Mouse (Mus musculus) bone marrow, adult 2 months (tissue): ENCODE results near the gene Gp5. TPM values are rescaled to one million over a fixed set of nuclear protein-coding genes. Genes with fewer than 3 reads are reported as not detected.
A peak's percentile ranks its signal among the peaks of the same experiment; 100 is the strongest.

ENCODE experiments used
- H3K27ac ChIP-seq: fragments of 200-500 bp; 2 replicates; pipeline ENCODE4 v1.5.1; 2012; ENCODE audit warnings: low read depth, mild to moderate bottlenecking, control low read depth, inconsistent platforms, low read length; ENCODE audit not compliant: control insufficient read depth, poor library complexity, insufficient read depth
- H3K4me1 ChIP-seq: fragments of 200-500 bp; 2 replicates; pipeline ENCODE4 v1.6.1; 2011; ENCODE audit warnings: low read length; ENCODE audit not compliant: control insufficient read depth, insufficient read depth
- H3K4me3 ChIP-seq: fragments of 200-500 bp; replicated peaks from 2 replicates; pipeline ENCODE3; 2011; ENCODE audit warnings: mild to moderate bottlenecking, low read depth, low read length, control low read depth; ENCODE audit not compliant: control insufficient read depth
- CTCF ChIP-seq: fragments of 200-500 bp; IDR thresholded peaks from 2 replicates; pipeline ENCODE4 v1.5.1; 2011; ENCODE audit warnings: low read length, control low read depth; ENCODE audit not compliant: control insufficient read depth, insufficient read depth
- POLR2A ChIP-seq: fragments of 200-500 bp; IDR thresholded peaks from 2 replicates; pipeline ENCODE4 v1.6.1; 2011; ENCODE audit warnings: low read depth, mild to moderate bottlenecking, control low read depth, low read length, borderline replicate concordance; ENCODE audit not compliant: control insufficient read depth
- WGBS: fragments of 180-500 bp; shearing (Covaris S2); methylation state at CpG from one replicate; pipeline ENCODE4 v1.1.7; 2018; 5-methylcytosine and 5-hydroxymethylcytosine counted together
- polyA plus RNA-seq: library from polyadenylated mRNA; stranded (reverse); fragments of >200 nt; gene quantifications from 2 replicates; pipeline ENCODE4 v1.2.4, GENCODE M21; 2011; ENCODE audit warnings: low replicate concordance; ENCODE audit not compliant: missing spikeins, insufficient read depth, insufficient read length

Gene Gp5
- polyA plus RNA-seq, 1 experiment, result 84.2 TPM

DNA sequence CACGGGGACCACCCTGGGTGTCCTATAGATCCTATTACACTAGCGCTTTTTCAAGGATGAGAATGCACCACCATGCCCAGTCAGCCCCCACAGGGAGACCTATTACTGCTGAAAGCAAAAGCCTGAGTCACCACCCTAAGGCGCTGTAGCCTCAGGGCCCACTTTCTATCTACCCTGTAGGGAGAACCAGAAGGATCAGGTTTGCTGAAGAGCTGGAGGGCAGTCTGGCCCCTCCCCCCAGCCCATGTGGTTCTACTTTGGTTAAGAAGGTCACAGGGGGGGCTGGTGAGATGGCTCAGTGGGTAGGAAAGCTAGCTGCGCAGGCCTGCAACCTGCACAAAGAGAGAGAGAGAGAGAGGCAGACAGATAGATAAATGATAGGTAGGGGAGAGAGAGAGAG, 24.9 kb downstream of the Gp5 start:
- 91% methylated on average over 4 of the region's 4 CpGs for WGBS
- H3K4me3 ChIP-seq, result no peak overlapping the region
- no peaks in the 10 kb centered on the region for H3K4me1 ChIP-seq
- TF ChIP-seq POLR2A (no peak), CTCF (no peak)
- H3K27ac ChIP-seq, result no peak overlapping the region

DNA sequence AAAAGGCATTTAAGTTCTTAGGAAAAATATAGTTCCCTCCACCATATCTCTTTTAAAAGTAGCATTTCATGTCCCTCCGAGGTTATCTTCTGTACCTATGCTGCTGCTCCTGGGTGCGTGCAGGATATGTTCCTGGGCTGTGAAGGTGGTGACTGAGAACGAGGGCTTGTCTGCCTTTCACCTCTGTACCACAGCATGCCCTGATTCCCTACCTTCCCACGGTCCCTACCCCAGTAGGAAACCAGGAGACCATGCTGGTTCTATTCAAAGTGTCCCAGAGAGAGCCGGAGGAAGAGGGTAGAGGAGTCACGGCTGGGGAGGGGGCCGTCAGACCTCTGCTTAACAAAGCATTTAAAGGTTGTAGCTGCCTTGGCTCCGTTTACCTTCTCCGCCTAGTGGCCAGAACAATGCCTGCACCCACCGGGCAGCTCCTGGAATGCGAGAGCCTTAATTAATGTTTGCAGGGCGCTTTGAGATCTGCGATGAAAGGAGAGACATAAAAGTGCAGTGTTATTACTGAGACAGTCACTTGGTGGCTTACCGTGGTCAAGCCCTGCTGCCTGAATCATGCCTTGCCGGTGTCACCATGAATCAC, 26.7 kb downstream of the Gp5 start:
- no peaks in the 10 kb centered on the region for H3K4me1 ChIP-seq
- no peak for TF ChIP-seq POLR2A
- peak; percentile 60 for TF ChIP-seq CTCF
- no peak overlapping the region for H3K27ac ChIP-seq
- no peak overlapping the region for H3K4me3 ChIP-seq
- WGBS, result 2% methylated on average over 15 of the region's 15 CpGs

DNA sequence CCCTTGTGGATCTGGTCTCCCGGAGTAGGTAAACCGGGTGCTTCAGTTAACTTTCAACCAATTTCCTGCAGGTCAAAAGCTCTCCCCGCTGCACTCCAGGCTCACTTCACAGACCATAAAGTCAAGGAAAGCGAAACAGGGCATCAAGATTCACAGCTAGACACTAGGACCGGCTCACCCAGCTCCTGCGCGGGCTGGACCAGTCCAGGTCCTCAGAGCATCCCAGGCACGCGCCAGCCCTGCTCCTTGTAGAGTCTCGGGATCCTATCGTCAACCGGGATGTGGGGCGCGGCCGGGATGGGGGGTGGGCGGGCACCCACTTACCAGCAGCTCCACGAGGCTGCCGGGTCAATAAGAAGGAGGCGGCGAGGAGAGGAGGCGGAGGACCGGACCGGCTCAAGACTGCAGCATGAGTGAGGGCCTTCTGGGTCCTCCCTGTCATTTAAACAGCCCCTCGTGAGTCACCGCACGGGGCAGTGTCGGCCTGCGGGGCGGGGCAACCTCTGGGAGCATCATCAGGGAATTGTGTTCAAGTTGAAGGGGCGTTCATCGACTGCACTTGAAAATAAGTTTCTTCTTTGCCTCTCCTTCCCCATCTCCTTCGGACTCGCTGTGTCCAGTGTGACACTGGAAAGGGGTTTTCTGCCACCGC, 27.6 kb downstream of the Gp5 start, which contains the start of gene Lrrc15:
Lrrc15 (minus strand) TSS at position 413 of the 652 bp plus-strand sequence.
- H3K4me3 ChIP-seq, result no peak within 1 kb of the TSS

DNA sequence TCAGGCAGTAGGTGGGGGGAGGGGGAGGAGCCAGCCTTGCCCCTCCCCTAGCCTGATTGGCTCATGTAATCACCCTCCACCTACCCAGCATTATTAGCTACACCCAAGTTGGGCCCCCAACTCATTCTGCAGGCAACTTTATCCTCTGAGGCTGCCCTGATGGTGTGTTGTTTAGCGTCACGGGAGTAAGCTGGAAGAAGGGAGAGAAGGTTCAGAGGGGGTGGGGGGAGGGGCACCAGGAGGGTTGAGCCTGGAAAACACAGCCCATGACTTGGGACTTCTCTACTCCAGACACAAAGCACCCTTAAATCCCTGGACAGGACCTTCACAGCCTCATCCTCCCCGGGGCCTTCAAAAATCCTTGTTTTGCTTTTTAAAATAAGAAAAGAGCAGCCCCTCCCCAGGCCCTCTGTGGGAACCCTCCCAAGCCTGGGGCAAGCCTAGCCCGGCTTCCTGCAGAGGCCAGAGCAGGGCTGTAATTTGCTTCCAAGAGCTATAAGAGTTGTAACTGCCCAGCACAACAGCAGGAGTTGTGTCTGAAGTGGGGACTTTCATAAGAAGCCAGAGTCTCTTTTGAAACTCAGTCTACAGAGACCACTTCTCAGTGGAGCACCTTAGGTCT, 29.8 kb downstream of the Gp5 start:
- Histone ChIP-seq H3K27ac (no peak overlapping the region), H3K4me1 (no peaks in the 10 kb centered on the region; the same call in 1 of the 2 replicates), H3K4me3 (no peak overlapping the region)
- no peak for TF ChIP-seq POLR2A
- TF ChIP-seq CTCF, result no peak
- 61% methylated on average over 4 of the region's 4 CpGs for WGBS

More for the DNA sequence above, 27.6 kb downstream of the Gp5 start, which contains the start of gene Lrrc15:
- Histone ChIP-seq H3K4me1 (no peaks in the 10 kb centered on the region), H3K27ac (no peak within 1 kb of the TSS)
- TF ChIP-seq POLR2A, result no peak
- no peak for TF ChIP-seq CTCF
- WGBS, result 24% methylated on average over 34 of the region's 34 CpGs

DNA sequence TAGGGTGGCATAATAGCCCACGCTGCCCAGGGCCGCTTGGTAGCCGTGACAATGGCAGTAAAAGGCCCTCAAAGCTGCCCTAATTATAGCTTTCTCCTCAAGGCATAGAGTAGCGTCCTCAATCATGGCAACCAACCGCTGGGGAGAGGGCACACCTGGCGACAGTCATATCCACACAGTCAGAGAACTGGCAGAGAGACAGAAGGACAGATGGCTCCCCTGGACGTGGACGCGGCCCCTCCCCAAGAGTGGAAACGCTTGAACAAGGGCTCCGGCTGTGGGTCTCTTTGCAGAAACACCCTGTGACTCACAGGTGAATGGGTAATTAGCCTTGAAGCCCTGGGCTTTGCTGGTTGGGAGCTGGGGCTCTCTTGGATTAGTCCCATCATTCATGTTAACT, 32.2 kb downstream of the Gp5 start:
- H3K4me3 ChIP-seq, result no peak overlapping the region
- 86% methylated on average over 11 of the region's 11 CpGs for WGBS
- TF ChIP-seq CTCF, result no peak
- TF ChIP-seq POLR2A, result no peak
- no peaks in the 10 kb centered on the region; the same call in 1 of the 2 replicates for H3K4me1 ChIP-seq
- H3K27ac ChIP-seq, result no peak overlapping the region

DNA sequence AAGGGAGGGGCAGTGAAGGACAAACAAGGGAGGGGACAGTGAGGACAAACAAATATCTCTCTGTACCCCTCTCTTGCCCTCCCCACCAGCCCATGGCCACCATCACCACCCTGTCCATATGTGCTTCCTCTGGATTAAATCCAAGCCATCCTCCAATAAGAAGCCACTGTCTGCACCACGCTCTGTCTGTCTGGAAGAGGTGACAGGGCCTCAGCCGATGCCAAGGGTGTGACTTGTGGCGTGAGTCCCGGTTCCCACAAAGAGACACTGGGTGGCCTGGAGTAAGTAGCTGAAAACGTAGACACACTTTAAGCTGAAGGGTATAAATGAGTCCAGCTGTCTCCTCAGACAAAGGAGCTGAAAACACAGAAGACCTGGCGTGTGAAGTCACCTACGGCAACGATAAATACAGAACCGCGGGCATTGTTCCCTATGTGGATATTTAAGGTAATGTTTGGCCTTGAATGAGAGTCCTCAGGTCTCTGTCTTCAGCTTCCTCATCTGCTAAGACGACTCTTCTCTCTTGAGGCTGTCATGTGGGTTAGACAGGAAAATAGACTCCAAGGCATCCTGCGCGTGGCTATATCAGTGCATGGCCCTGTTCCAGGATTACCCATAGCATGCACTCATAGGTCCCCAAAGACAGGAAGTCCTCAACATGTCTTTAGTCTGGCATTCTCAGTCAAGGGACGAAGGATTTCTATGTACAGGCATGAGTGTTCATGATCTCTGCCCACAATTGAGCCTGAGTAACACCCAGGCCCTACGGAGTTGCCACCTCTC, 34.8 kb downstream of the Gp5 start:
- no peak overlapping the region for H3K27ac ChIP-seq
- H3K4me3 ChIP-seq, result no peak overlapping the region
- TF ChIP-seq POLR2A (no peak), CTCF (no peak)
- H3K4me1 ChIP-seq, result no peaks in the 10 kb centered on the region; the same call in 1 of the 2 replicates
- 55% methylated on average over 15 of the region's 15 CpGs for WGBS

DNA sequence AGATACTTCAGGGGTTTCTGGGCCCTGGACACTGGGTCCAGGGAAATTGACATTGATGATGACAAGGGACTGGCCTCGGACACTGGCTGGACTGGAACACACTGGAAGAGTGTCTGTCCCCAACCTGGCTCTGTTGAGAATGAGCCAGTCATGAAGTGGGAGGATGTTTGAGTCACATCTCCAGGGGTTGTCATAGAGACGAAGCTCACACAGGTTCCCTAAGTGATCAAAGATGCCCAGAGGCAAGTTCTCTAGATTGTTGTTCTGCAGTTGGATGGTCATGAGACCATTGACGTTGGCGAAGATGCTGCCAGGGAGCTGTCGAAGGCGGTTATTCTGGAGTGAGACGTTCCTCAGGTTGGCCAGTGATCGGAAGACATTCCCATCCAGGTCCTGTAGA, 37.5 kb downstream of the Gp5 start:
- WGBS, result 88% methylated on average over 8 of the region's 8 CpGs
- no peak overlapping the region for H3K27ac ChIP-seq
- H3K4me1 ChIP-seq, result no peaks in the 10 kb centered on the region; the same call in 1 of the 2 replicates
- TF ChIP-seq CTCF (no peak), POLR2A (no peak)
- H3K4me3 ChIP-seq, result no peak overlapping the region

DNA sequence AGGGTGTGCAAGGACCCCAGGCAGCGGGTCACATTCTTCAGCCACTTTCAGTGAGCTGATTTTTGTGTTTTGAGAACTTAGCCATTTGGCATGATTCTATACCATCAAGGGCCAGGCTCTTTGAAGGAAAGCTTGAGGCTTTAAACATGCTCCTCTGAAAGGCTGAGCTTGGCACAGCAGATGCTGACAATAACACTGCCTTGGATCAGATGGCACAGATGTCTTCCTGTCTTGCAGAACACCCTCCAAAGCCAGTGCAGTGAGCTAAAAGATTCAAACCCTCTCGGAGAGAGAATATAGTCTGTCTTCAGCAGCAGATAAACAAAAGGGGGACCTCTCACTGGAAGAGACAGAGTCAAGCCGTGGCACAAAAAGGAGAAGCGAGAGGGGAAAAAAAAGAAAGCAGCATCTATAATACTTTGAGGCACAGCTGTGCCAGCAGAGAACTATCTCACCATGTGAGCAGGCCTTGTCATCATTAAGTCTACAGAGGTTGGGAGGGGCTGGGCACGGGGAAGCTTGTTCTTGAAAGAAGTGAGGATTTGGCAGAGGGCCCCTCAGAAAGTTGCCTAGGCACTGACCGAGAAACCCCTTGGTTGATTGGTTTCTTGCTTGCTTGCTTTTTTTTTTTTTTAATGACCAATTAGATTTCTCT, 38.5 kb downstream of the Gp5 start:
- Histone ChIP-seq H3K4me1 (no peaks in the 10 kb centered on the region; the same call in 1 of the 2 replicates), H3K4me3 (no peak overlapping the region), H3K27ac (peak overlapping the region; percentile 62; the same call in 1 of the 2 replicates)
- WGBS, result 43% methylated on average over 6 of the region's 6 CpGs
- TF ChIP-seq POLR2A (no peak), CTCF (no peak)
